In the genomic region with DNA sequence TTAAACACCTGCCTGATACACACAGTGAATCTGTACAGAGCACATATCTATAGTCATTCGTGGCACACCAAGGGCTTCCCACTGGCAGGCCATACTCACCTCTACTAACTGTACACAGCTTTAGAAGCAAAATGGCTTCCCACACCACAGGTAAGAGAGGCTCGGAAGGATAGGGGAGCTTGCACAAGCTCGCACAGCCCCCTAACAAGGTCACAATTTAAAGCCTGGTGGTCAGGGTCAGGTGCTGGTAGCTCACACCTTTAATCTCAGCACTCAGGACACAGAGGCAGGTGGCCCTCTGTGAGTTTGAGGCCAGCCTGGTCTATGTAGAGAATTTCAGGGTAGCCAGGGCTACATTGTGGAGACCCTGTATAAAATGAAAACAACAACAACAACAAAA, we compare ENCODE assay signal across 13 mouse cellular contexts. TPM values are rescaled to one million over a fixed set of nuclear protein-coding genes. Genes with fewer than 3 reads are reported as not detected.
DNase-seq lines count a peak whose midpoint lies in the region; ATAC-seq lines count a peak whose summit lies in the region.
"Had no signal": no experiment of that assay in that cellular context is flagged by ENCODE, and none has a peak within 500 bp of the region (broad histone marks: within the 10 kb centered on the region; RNA-seq: fewer than 3 reads in every experiment).

No protein-coding gene starts in this region.

- H3K27ac ChIP-seq in forebrain, embryonic 10.5 days, result peak overlapping the region; percentile 62
- H3K27ac ChIP-seq in forebrain, embryonic 16.5 days (ENCODE audit: low read length), result no peak overlapping the region
- peak overlapping the region; percentile 88 for H3K27ac ChIP-seq in hindbrain, embryonic 10.5 days
- H3K27ac ChIP-seq in hindbrain, embryonic 11.5 days (ENCODE audit: low read depth, low read length), result no peak overlapping the region
- peak overlapping the region; percentile 87; the same call in 1 of the 2 replicates for H3K27ac ChIP-seq in neural tube, embryonic 14.5 days (ENCODE audit: low read depth, low read length)

- H3K9ac ChIP-seq in forebrain, embryonic 16.5 days (replicated peaks; ENCODE audit: low read depth, low read length), result no peak overlapping the region
- no peak overlapping the region for H3K9ac ChIP-seq in hindbrain, embryonic 11.5 days (ENCODE audit: low read depth, low read length)
- no peak overlapping the region for H3K9ac ChIP-seq in neural tube, embryonic 14.5 days (replicated peaks; ENCODE audit: low read depth, low read length)
- H3K9ac ChIP-seq: lung, embryonic 14.5 days had no signal

- no peak overlapping the region for H3K4me3 ChIP-seq in forebrain, embryonic 10.5 days
- H3K4me3 ChIP-seq in forebrain, embryonic 16.5 days (replicated peaks; ENCODE audit: low read length), result no peak overlapping the region
- no peak overlapping the region for H3K4me3 ChIP-seq in hindbrain, embryonic 10.5 days
- H3K4me3 ChIP-seq in hindbrain, embryonic 11.5 days (ENCODE audit: low read depth, low read length), result no peak overlapping the region
- no peak overlapping the region for H3K4me3 ChIP-seq in neural tube, embryonic 14.5 days (ENCODE audit: low read depth, low read length)

- 89% methylated on average over 3 of the region's 3 CpGs for WGBS in forebrain, embryonic 10.5 days
- WGBS in forebrain, embryonic 16.5 days, result 93% methylated on average over 3 of the region's 3 CpGs
- WGBS in hindbrain, embryonic 10.5 days, result 88% methylated on average over 3 of the region's 3 CpGs
- WGBS in hindbrain, embryonic 11.5 days, result 90% methylated on average over 3 of the region's 3 CpGs
- 96% methylated on average over 3 of the region's 3 CpGs for WGBS in neural tube, embryonic 14.5 days

- H3K4me1 ChIP-seq in forebrain, embryonic 10.5 days, result peaks cover 73% of the 10 kb centered on the region
- H3K4me1 ChIP-seq in forebrain, embryonic 16.5 days (replicated peaks; ENCODE audit: control insufficient read depth, insufficient read depth, low read length), result peaks cover 41% of the 10 kb centered on the region
- H3K4me1 ChIP-seq in hindbrain, embryonic 10.5 days (replicated peaks), result peaks cover 77% of the 10 kb centered on the region
- peaks cover 12% of the 10 kb centered on the region for H3K4me1 ChIP-seq in hindbrain, embryonic 11.5 days (replicated peaks; ENCODE audit: control insufficient read depth, insufficient read depth, low read length)
- peaks cover 31% of the 10 kb centered on the region for H3K4me1 ChIP-seq in neural tube, embryonic 14.5 days (ENCODE audit: control insufficient read depth, insufficient read depth, low read length)

- H3K36me3 ChIP-seq in forebrain, embryonic 10.5 days (replicated peaks), result no peaks in the 10 kb centered on the region
- H3K36me3 ChIP-seq in forebrain, embryonic 16.5 days (ENCODE audit: control insufficient read depth, insufficient read depth), result no peaks in the 10 kb centered on the region
- no peaks in the 10 kb centered on the region for H3K36me3 ChIP-seq in hindbrain, embryonic 10.5 days
- H3K36me3 ChIP-seq in hindbrain, embryonic 11.5 days (ENCODE audit: control insufficient read depth, insufficient read depth, low read length), result no peaks in the 10 kb centered on the region
- no peaks in the 10 kb centered on the region for H3K36me3 ChIP-seq in neural tube, embryonic 14.5 days (ENCODE audit: control insufficient read depth, insufficient read depth, low read length)

- no peaks in the 10 kb centered on the region for H3K27me3 ChIP-seq in forebrain, embryonic 10.5 days (ENCODE audit: poor library complexity, severe bottlenecking)
- H3K27me3 ChIP-seq in forebrain, embryonic 16.5 days (replicated peaks; ENCODE audit: control insufficient read depth, insufficient read depth, low read length), result no peaks in the 10 kb centered on the region
- no peaks in the 10 kb centered on the region for H3K27me3 ChIP-seq in hindbrain, embryonic 10.5 days (ENCODE audit: insufficient read depth, poor library complexity, severe bottlenecking)
- H3K27me3 ChIP-seq in hindbrain, embryonic 11.5 days (ENCODE audit: control insufficient read depth, insufficient read depth, low read length), result no peaks in the 10 kb centered on the region
- H3K27me3 ChIP-seq in neural tube, embryonic 14.5 days (ENCODE audit: control insufficient read depth, insufficient read depth, low read length), result no peaks in the 10 kb centered on the region

- H3K4me2 ChIP-seq in forebrain, embryonic 16.5 days (ENCODE audit: low read length), result no peak overlapping the region
- H3K4me2 ChIP-seq in hindbrain, embryonic 11.5 days (replicated peaks; ENCODE audit: low read depth, low read length), result no peak overlapping the region
- no peak overlapping the region for H3K4me2 ChIP-seq in neural tube, embryonic 14.5 days (ENCODE audit: low read depth, low read length)
- H3K4me2 ChIP-seq: lung, embryonic 14.5 days had no signal

- no peak for ATAC-seq in forebrain, embryonic 16.5 days
- no peak for ATAC-seq in hindbrain, embryonic 11.5 days (ENCODE audit: low FRiP score)
- no peak for ATAC-seq in neural tube, embryonic 14.5 days (ENCODE audit: low read depth)

- DNase-seq in forebrain, embryonic 10.5 days (ENCODE audit: extremely low spot score, low spot score), result no peak
- no peak for DNase-seq in hindbrain, embryonic 10.5 days (ENCODE audit: low spot score)
- no peak for DNase-seq in hindbrain, embryonic 11.5 days (ENCODE audit: low spot score)
- no peak for DNase-seq in neural tube, embryonic 10.5 days (ENCODE audit: extremely low spot score, low spot score)
- no peak for DNase-seq in layer of hippocampus, adult 9-11 months
- no peak for DNase-seq in spleen, postnatal 4 days (ENCODE audit: low spot score in 2 of 2)
- DNase-seq: adrenal gland, postnatal 14 days; cerebellum, postnatal 10 days; kidney, adult 9 months; lung, embryonic 14.5 days; right cerebral cortex, postnatal 25 days had no signal

- no peaks in the 10 kb centered on the region for H3K9me3 ChIP-seq in forebrain, embryonic 10.5 days
- H3K9me3 ChIP-seq in forebrain, embryonic 16.5 days (ENCODE audit: control insufficient read depth, low read length), result no peaks in the 10 kb centered on the region
- no peaks in the 10 kb centered on the region for H3K9me3 ChIP-seq in hindbrain, embryonic 10.5 days
- H3K9me3 ChIP-seq in hindbrain, embryonic 11.5 days (ENCODE audit: control insufficient read depth, low read length), result no peaks in the 10 kb centered on the region
- no peaks in the 10 kb centered on the region for H3K9me3 ChIP-seq in neural tube, embryonic 14.5 days (ENCODE audit: control insufficient read depth, low read length)

RNA-seq across cellular contexts. Expression of gene Scyl1, which starts 42.3 kb away (rescaled TPM):
- 63.4 and 64.6 TPM in 2 replicates for polyA plus RNA-seq in forebrain, embryonic 10.5 days (2016; fragmentation: Nextera tagmentation; extraction: Ambion mirVana)
- 66.2 and 79.4 TPM in 2 replicates for polyA plus RNA-seq in forebrain, embryonic 16.5 days (2015; fragmentation: Nextera tagmentation; extraction: Ambion mirVana)
- 68.2 and 69.5 TPM in 2 replicates for polyA plus RNA-seq in hindbrain, embryonic 10.5 days (2016; fragmentation: Nextera tagmentation; extraction: Ambion mirVana)
- polyA plus RNA-seq in hindbrain, embryonic 11.5 days (2014; fragmentation: Nextera tagmentation; extraction: Ambion mirVana), result 47.2 and 55.7 TPM in 2 replicates
- 78.5 and 78.6 TPM in 2 replicates for polyA plus RNA-seq in neural tube, embryonic 14.5 days (2014; fragmentation: Nextera tagmentation; extraction: Ambion mirVana)

Comparison
In these comparisons a context has a peak if more than half of its experiments do, and no peak if none do; other contexts are left out.
1. H3K27ac ChIP-seq: peak in forebrain, embryonic 10.5 days (single experiment), hindbrain, embryonic 10.5 days (single experiment) and neural tube, embryonic 14.5 days (single experiment); none in forebrain, embryonic 16.5 days (single experiment) and hindbrain, embryonic 11.5 days (single experiment).